28 mouse cellular contexts compared by ENCODE assay signal in genomic region chr12:110480701-110481100, GRCm38 (mm10). TPM values are rescaled to one million over a fixed set of nuclear protein-coding genes. Genes with fewer than 3 reads are reported as not detected.
A peak's percentile ranks its signal among the peaks of the same experiment; 100 is the strongest.
DNase-seq lines count a peak whose midpoint lies in the region; ATAC-seq and TF ChIP-seq lines count a peak whose summit lies in the region.
"Had no signal": no experiment of that assay in that cellular context is flagged by ENCODE, and none has a peak within 500 bp of the region (broad histone marks: within the 10 kb centered on the region; RNA-seq: fewer than 3 reads in every experiment).

No protein-coding gene starts in this region.

- H3K27ac ChIP-seq in lung, postnatal 0 days (ENCODE audit: low read length), result no peak overlapping the region
- H3K27ac ChIP-seq in heart, embryonic 11.5 days (ENCODE audit: low read depth, low read length), result no peak overlapping the region
- H3K27ac ChIP-seq: embryonic facial prominence, embryonic 12.5 days; heart, embryonic 13.5 days; hindbrain, postnatal 0 days; liver, embryonic 15.5 days; midbrain, embryonic 13.5 days; neural tube, embryonic 13.5 days; stomach, embryonic 15.5 days had no signal

- ATAC-seq in lung, postnatal 0 days, result no peak
- ATAC-seq in heart, embryonic 11.5 days (replicated peaks; ENCODE audit: insufficient number of reproducible peaks, low FRiP score, low TSS enrichment), result no peak
- ATAC-seq: forebrain, postnatal 0 days; hindbrain, postnatal 0 days; midbrain, embryonic 13.5 days had no signal

- no peak overlapping the region for H3K4me2 ChIP-seq in lung, postnatal 0 days (replicated peaks; ENCODE audit: low read depth, low read length)
- H3K4me2 ChIP-seq in heart, embryonic 11.5 days, result no peak overlapping the region
- H3K4me2 ChIP-seq: embryonic facial prominence, embryonic 12.5 days; heart, embryonic 13.5 days; liver, embryonic 15.5 days; midbrain, embryonic 13.5 days; neural tube, embryonic 13.5 days; stomach, embryonic 15.5 days had no signal

- TF ChIP-seq EP300 in lung, postnatal 0 days (IDR thresholded peaks at IDR 0.05), result no peak

- 94% methylated on average over 4 of the region's 4 CpGs for WGBS in lung, postnatal 0 days
- 76% methylated on average over 4 of the region's 4 CpGs for whole genome bisulfite sequencing in heart, embryonic 11.5 days (ENCODE audit: insufficient replicate concordance)

- 0 out of 2 replicates have a peak, but pooled peaks cover 4% of the 10 kb centered on the region for H3K4me1 ChIP-seq in lung, postnatal 0 days (ENCODE audit: insufficient read depth, low read depth, low read length)
- peaks cover 93% of the 10 kb centered on the region for H3K4me1 ChIP-seq in E14TG2a.4 (replicated peaks; ENCODE audit: low read depth, low read length)
- peaks cover 17% of the 10 kb centered on the region for H3K4me1 ChIP-seq in heart, embryonic 11.5 days (ENCODE audit: control insufficient read depth, insufficient read depth, low read length)

- H3K36me3 ChIP-seq in lung, postnatal 0 days (ENCODE audit: insufficient read depth, low read length), result no peaks in the 10 kb centered on the region
- peaks cover 50% of the 10 kb centered on the region for H3K36me3 ChIP-seq in E14TG2a.4 (ENCODE audit: insufficient read depth, low read length)
- 0 out of 2 replicates have a peak, but pooled peaks cover 2% of the 10 kb centered on the region for H3K36me3 ChIP-seq in splenic B cell, adult 2 months (ENCODE audit: control insufficient read depth, insufficient read depth, low read length, poor library complexity, severe bottlenecking)
- H3K36me3 ChIP-seq in heart, embryonic 11.5 days (ENCODE audit: control insufficient read depth, insufficient read depth, low read length), result peaks cover 4% of the 10 kb centered on the region; the same call in 1 of the 2 replicates
- H3K36me3 ChIP-seq: liver, embryonic 15.5 days; midbrain, embryonic 13.5 days had no signal

- DNase-seq in lung, postnatal 0 days (ENCODE audit: low spot score), result peak; percentile 9
- DNase-seq in lung, adult 18-20 months, result no peak
- peak; percentile 35 for DNase-seq in c-Kit-negative CD71-positive TER-119-positive erythroid progenitor cells, embryonic 14.5 days (ENCODE audit: low read depth, low spot score)
- peak; percentile 19 for DNase-seq in splenic B cell, adult 2 months (ENCODE audit: low read depth, low spot score)
- DNase-seq in left cerebral cortex, postnatal 10 days (ENCODE audit: extremely low spot score in 1 of 2, low spot score in 2 of 2), result no peak
- no peak for DNase-seq in spleen, adult 12 weeks (ENCODE audit: low spot score)
- DNase-seq: adrenal gland, postnatal 36 days; cerebellum, adult 11 months; cerebellum, postnatal 10 days; forebrain, postnatal 0 days; gastrocnemius, postnatal 14 days; heart, adult 11 months; heart, postnatal 14 days; kidney, adult 11 months; lung, postnatal 14 days; retina, postnatal 1 day; right cerebral cortex, postnatal 25 days; thymus, adult 18-20 months; thymus, postnatal 36 days had no signal

- no peak overlapping the region for H3K9ac ChIP-seq in lung, postnatal 0 days (replicated peaks; ENCODE audit: low read depth)
- H3K9ac ChIP-seq in heart, embryonic 11.5 days (ENCODE audit: low read depth, low read length), result no peak overlapping the region
- H3K9ac ChIP-seq: embryonic facial prominence, embryonic 12.5 days; forebrain, postnatal 0 days; heart, embryonic 13.5 days; liver, embryonic 15.5 days; midbrain, embryonic 13.5 days; neural tube, embryonic 13.5 days; stomach, embryonic 15.5 days had no signal

- H3K27me3 ChIP-seq in lung, postnatal 0 days (replicated peaks; ENCODE audit: insufficient read depth, low read length), result no peaks in the 10 kb centered on the region
- H3K27me3 ChIP-seq in E14TG2a.4 (ENCODE audit: insufficient read depth, low read length), result no peaks in the 10 kb centered on the region
- H3K27me3 ChIP-seq in splenic B cell, adult 2 months (ENCODE audit: control insufficient read depth, insufficient read depth, low read length, poor library complexity, severe bottlenecking), result no peaks in the 10 kb centered on the region
- no peaks in the 10 kb centered on the region for H3K27me3 ChIP-seq in heart, embryonic 11.5 days (ENCODE audit: control insufficient read depth, insufficient read depth, low read length)
- H3K27me3 ChIP-seq: embryonic facial prominence, embryonic 12.5 days; heart, embryonic 13.5 days; liver, embryonic 15.5 days; midbrain, embryonic 13.5 days; neural tube, embryonic 13.5 days; stomach, embryonic 15.5 days had no signal

- no peaks in the 10 kb centered on the region for H3K9me3 ChIP-seq in lung, postnatal 0 days (ENCODE audit: low read length)
- no peaks in the 10 kb centered on the region for H3K9me3 ChIP-seq in E14TG2a.4 (ENCODE audit: low read length)
- no peaks in the 10 kb centered on the region for H3K9me3 ChIP-seq in heart, embryonic 11.5 days (replicated peaks; ENCODE audit: control insufficient read depth, low read length)
- H3K9me3 ChIP-seq: embryonic facial prominence, embryonic 12.5 days; heart, embryonic 13.5 days; liver, embryonic 15.5 days; midbrain, embryonic 13.5 days; neural tube, embryonic 13.5 days; stomach, embryonic 15.5 days had no signal

- intact Hi-C loops in left cerebral cortex, postnatal 10 days (cut with DNase I), result no loop called here

- TF ChIP-seq CTCF in lung, postnatal 0 days (IDR thresholded peaks at IDR 0.05), result no peak
- TF ChIP-seq CTCF in E14TG2a.4 (conservative IDR thresholded peaks at IDR 0.05; ENCODE audit: low read length), result no peak

- H3K4me3 ChIP-seq in lung, postnatal 0 days (ENCODE audit: low read depth, low read length), result no peak overlapping the region
- H3K4me3 ChIP-seq in E14TG2a.4 (replicated peaks; ENCODE audit: low read length), result peak overlapping the region; percentile 56; the same call in 1 of the 2 replicates
- no peak overlapping the region for H3K4me3 ChIP-seq in heart, embryonic 11.5 days (ENCODE audit: low read depth, low read length)
- H3K4me3 ChIP-seq: embryonic facial prominence, embryonic 12.5 days; heart, embryonic 13.5 days; liver, embryonic 15.5 days; midbrain, embryonic 13.5 days; neural tube, embryonic 13.5 days; stomach, embryonic 15.5 days had no signal

RNA-seq across cellular contexts. Expression of gene Ppp2r5c, which starts 33.8 kb away (rescaled TPM):
- polyA plus RNA-seq in lung, postnatal 0 days (2015; fragmentation: Nextera tagmentation; extraction: Ambion mirVana), result 102 and 105 TPM in 2 replicates
- total RNA-seq in left cerebral cortex, postnatal 10 days (2021), result 100 to 1,000 TPM; 237 to 246 TPM
- polyA plus RNA-seq in heart, embryonic 11.5 days (2014; fragmentation: Nextera tagmentation; extraction: Ambion mirVana), result 137 and 139 TPM in 2 replicates

Comparison
In these comparisons a context has a peak if more than half of its experiments do, and no peak if none do; other contexts are left out.
1. DNase-seq: peak in lung, postnatal 0 days (single experiment), c-Kit-negative CD71-positive TER-119-positive erythroid progenitor cells, embryonic 14.5 days (single experiment) and splenic B cell, adult 2 months (single experiment); none in lung, adult 18-20 months (0 of 2), left cerebral cortex, postnatal 10 days (0 of 2) and spleen, adult 12 weeks (single experiment).